ENCODE assay signal across 14 mouse cellular contexts in the genomic region with DNA sequence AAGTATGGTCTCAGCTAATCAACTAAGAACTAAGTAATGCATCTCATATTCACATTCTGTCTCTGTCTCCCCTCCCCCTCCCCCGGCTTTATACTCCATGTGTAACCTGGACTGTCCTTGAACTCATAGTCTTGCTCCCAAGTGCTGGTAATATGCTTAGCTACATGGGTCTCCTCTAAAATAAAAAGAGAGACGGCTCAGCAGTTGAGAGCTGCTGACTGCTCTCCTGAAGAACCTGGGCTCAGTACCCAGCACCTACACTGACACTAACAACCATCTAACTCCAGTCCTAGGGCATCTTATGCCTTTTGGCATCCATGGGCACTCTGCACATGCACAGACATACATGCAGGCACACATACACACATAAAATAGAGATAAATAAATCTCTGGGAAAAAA.
DNase-seq lines count a peak whose midpoint lies in the region; ATAC-seq and TF ChIP-seq lines count a peak whose summit lies in the region.
"Had no signal": no experiment of that assay in that cellular context is flagged by ENCODE, and none has a peak within 500 bp of the region (broad histone marks: within the 10 kb centered on the region; RNA-seq: fewer than 3 reads in every experiment).

No protein-coding gene starts in this region.

- H3K4me3 ChIP-seq in forebrain, embryonic 11.5 days (ENCODE audit: low read depth, low read length), result no peak overlapping the region
- no peak overlapping the region for H3K4me3 ChIP-seq in forebrain, embryonic 14.5 days (ENCODE audit: low read depth, low read length)
- H3K4me3 ChIP-seq in hindbrain, embryonic 13.5 days, result no peak overlapping the region
- H3K4me3 ChIP-seq in hindbrain, postnatal 0 days (ENCODE audit: low read length), result no peak overlapping the region
- peak overlapping the region; percentile 6; the same call in 1 of the 2 replicates for H3K4me3 ChIP-seq in testis, adult 2 months (ENCODE audit: control insufficient read depth, low read depth, low read length)
- H3K4me3 ChIP-seq: forebrain, embryonic 12.5 days; midbrain, embryonic 10.5 days had no signal

- no peak overlapping the region for H3K9ac ChIP-seq in forebrain, embryonic 11.5 days (ENCODE audit: low read length)
- no peak overlapping the region for H3K9ac ChIP-seq in forebrain, embryonic 14.5 days (ENCODE audit: low read length)
- no peak overlapping the region for H3K9ac ChIP-seq in hindbrain, embryonic 13.5 days
- no peak overlapping the region for H3K9ac ChIP-seq in hindbrain, postnatal 0 days (replicated peaks; ENCODE audit: low read length)
- H3K9ac ChIP-seq: forebrain, embryonic 12.5 days had no signal

- H3K4me2 ChIP-seq in forebrain, embryonic 11.5 days (ENCODE audit: low read depth, low read length, severe bottlenecking), result no peak overlapping the region
- H3K4me2 ChIP-seq in forebrain, embryonic 14.5 days (ENCODE audit: low read length), result no peak overlapping the region
- no peak overlapping the region for H3K4me2 ChIP-seq in hindbrain, embryonic 13.5 days
- H3K4me2 ChIP-seq in hindbrain, postnatal 0 days (ENCODE audit: low read depth, low read length), result no peak overlapping the region
- H3K4me2 ChIP-seq: forebrain, embryonic 12.5 days had no signal

- no peak overlapping the region for H3K27ac ChIP-seq in forebrain, embryonic 11.5 days (ENCODE audit: low read depth, low read length)
- no peak overlapping the region for H3K27ac ChIP-seq in forebrain, embryonic 14.5 days (ENCODE audit: low read depth, low read length)
- H3K27ac ChIP-seq in hindbrain, embryonic 13.5 days, result 0 out of 2 replicates have a peak overlapping the region, but pooled peaks have one; percentile 35
- H3K27ac ChIP-seq in hindbrain, postnatal 0 days, result no peak overlapping the region
- H3K27ac ChIP-seq in testis, adult 2 months (ENCODE audit: control insufficient read depth, insufficient read depth, low read depth, low read length), result no peak overlapping the region
- H3K27ac ChIP-seq: forebrain, embryonic 12.5 days had no signal

- H3K4me1 ChIP-seq in forebrain, embryonic 11.5 days (replicated peaks; ENCODE audit: control insufficient read depth, insufficient read depth, low read length), result no peaks in the 10 kb centered on the region; the same call in 1 of the 2 replicates
- H3K4me1 ChIP-seq in forebrain, embryonic 14.5 days (ENCODE audit: control insufficient read depth, insufficient read depth, low read length), result peaks cover 2% of the 10 kb centered on the region; the same call in 1 of the 2 replicates
- peaks cover 23% of the 10 kb centered on the region for H3K4me1 ChIP-seq in hindbrain, embryonic 13.5 days (replicated peaks)
- no peaks in the 10 kb centered on the region for H3K4me1 ChIP-seq in hindbrain, postnatal 0 days (ENCODE audit: insufficient read depth, low read length)
- H3K4me1 ChIP-seq in testis, adult 2 months (ENCODE audit: control insufficient read depth, insufficient read depth, low read length), result peaks cover 16% of the 10 kb centered on the region

- no peaks in the 10 kb centered on the region for H3K27me3 ChIP-seq in forebrain, embryonic 11.5 days (ENCODE audit: control insufficient read depth, insufficient read depth, low read length)
- H3K27me3 ChIP-seq in forebrain, embryonic 14.5 days (replicated peaks; ENCODE audit: control insufficient read depth, insufficient read depth, low read length), result no peaks in the 10 kb centered on the region
- no peaks in the 10 kb centered on the region for H3K27me3 ChIP-seq in hindbrain, embryonic 13.5 days
- no peaks in the 10 kb centered on the region for H3K27me3 ChIP-seq in hindbrain, postnatal 0 days (ENCODE audit: insufficient read depth, low read length)
- H3K27me3 ChIP-seq in testis, adult 2 months (ENCODE audit: control insufficient read depth, insufficient read depth, low read length), result no peaks in the 10 kb centered on the region
- H3K27me3 ChIP-seq: forebrain, embryonic 12.5 days had no signal

- no peaks in the 10 kb centered on the region for H3K36me3 ChIP-seq in forebrain, embryonic 11.5 days (ENCODE audit: control insufficient read depth, insufficient read depth, low read length)
- H3K36me3 ChIP-seq in forebrain, embryonic 14.5 days (ENCODE audit: control insufficient read depth, insufficient read depth, low read length), result no peaks in the 10 kb centered on the region
- no peaks in the 10 kb centered on the region for H3K36me3 ChIP-seq in hindbrain, embryonic 13.5 days
- no peaks in the 10 kb centered on the region for H3K36me3 ChIP-seq in hindbrain, postnatal 0 days (ENCODE audit: insufficient read depth, low read length)
- no peaks in the 10 kb centered on the region for H3K36me3 ChIP-seq in testis, adult 2 months (ENCODE audit: control insufficient read depth, insufficient read depth, low read length)
- H3K36me3 ChIP-seq: forebrain, embryonic 12.5 days; midbrain, embryonic 10.5 days had no signal

- no peaks in the 10 kb centered on the region for H3K9me3 ChIP-seq in forebrain, embryonic 11.5 days (ENCODE audit: control insufficient read depth, low read length)
- H3K9me3 ChIP-seq in forebrain, embryonic 14.5 days (replicated peaks; ENCODE audit: control insufficient read depth, low read length), result no peaks in the 10 kb centered on the region
- H3K9me3 ChIP-seq in hindbrain, embryonic 13.5 days, result no peaks in the 10 kb centered on the region
- no peaks in the 10 kb centered on the region for H3K9me3 ChIP-seq in hindbrain, postnatal 0 days (ENCODE audit: low read length)
- H3K9me3 ChIP-seq: forebrain, embryonic 12.5 days had no signal

- TF ChIP-seq POLR2A in testis, adult 2 months (IDR thresholded peaks at IDR 0.05; ENCODE audit: control insufficient read depth, low read depth, low read length), result no peak

- WGBS in forebrain, embryonic 11.5 days, result 78% methylated on average over 2 of the region's 2 CpGs
- WGBS in forebrain, embryonic 14.5 days, result 84% methylated on average over 2 of the region's 2 CpGs
- whole genome bisulfite sequencing in hindbrain, embryonic 13.5 days, result 86% methylated on average over 2 of the region's 2 CpGs
- 75% methylated on average over 2 of the region's 2 CpGs for WGBS in hindbrain, postnatal 0 days

- DNase-seq in forebrain, embryonic 11.5 days (ENCODE audit: low spot score), result peak; percentile 30
- DNase-seq in forebrain, embryonic 14.5 days (ENCODE audit: low spot score), result no peak
- DNase-seq in hindbrain, postnatal 0 days (ENCODE audit: low spot score), result no peak
- no peak for DNase-seq in testis, postnatal 10 days (ENCODE audit: low spot score)
- DNase-seq in left cerebral cortex, adult 11 months (ENCODE audit: low spot score), result no peak
- DNase-seq: cerebellum, adult 11-12 months; gastrocnemius, postnatal 14 days; kidney, adult 11 months; spleen, adult 18-20 months had no signal

- no peak for ATAC-seq in forebrain, embryonic 11.5 days (replicated peaks; ENCODE audit: low FRiP score)
- no peak for ATAC-seq in forebrain, embryonic 14.5 days
- ATAC-seq in hindbrain, embryonic 13.5 days (ENCODE audit: low FRiP score), result no peak
- ATAC-seq in hindbrain, postnatal 0 days, result no peak
- 0 out of 2 replicates have a peak, but pooled peaks have one; percentile 6 for ATAC-seq in megakaryocyte progenitor cell, adult 5-6 weeks (replicated peaks; ENCODE audit: poor library complexity)

- no peak for TF ChIP-seq CTCF in hindbrain, postnatal 0 days (IDR thresholded peaks at IDR 0.05; ENCODE audit: low read depth)
- no peak for TF ChIP-seq CTCF in testis, adult 2 months (IDR thresholded peaks at IDR 0.05; ENCODE audit: control insufficient read depth, insufficient read depth, insufficient replicate concordance, low read depth, low read length)
